Mouse (Mus musculus) CH12.LX (cell line): ENCODE data around the gene Cadm1. TPM values are rescaled to one million over a fixed set of nuclear protein-coding genes. Genes with fewer than 3 reads are reported as not detected.

ENCODE experiments used
- DNase-seq: peaks from one replicate; pipeline ENCODE4 v3.0.0-alpha.2; 2013; ENCODE audit errors: extremely low read depth
- H3K27ac ChIP-seq: 2 replicates; pipeline ENCODE4 v1.5.1; 2012; ENCODE audit warnings: low read depth, mild to moderate bottlenecking, control low read depth, moderate library complexity; ENCODE audit not compliant: insufficient read depth
- H3K27me3 ChIP-seq: replicated peaks from 2 replicates; pipeline ENCODE3; 2012; ENCODE audit warnings: inconsistent platforms
- H3K36me3 ChIP-seq, 2 experiments: replicated peaks in 1 of 2; 2 replicates each; pipeline versions ENCODE3 to v1.6.1; 2012; ENCODE audit warnings: inconsistent platforms in 1 of 2, low read length in 1 of 2, mild to moderate bottlenecking in 1 of 2, mixed read lengths in 1 of 2, moderate library complexity in 1 of 2; ENCODE audit not compliant: control insufficient read depth in 1 of 2, insufficient read depth in 1 of 2
- H3K4me1 ChIP-seq, 2 experiments: 2 replicates each; pipeline ENCODE4 v1.6.1; 2012; ENCODE audit warnings: inconsistent platforms in 1 of 2, moderate library complexity in 1 of 2; ENCODE audit not compliant: insufficient read depth in 2 of 2, control insufficient read depth in 1 of 2
- H3K4me2 ChIP-seq: 2 replicates; pipeline ENCODE4 v1.6.1; 2012; ENCODE audit warnings: low read depth, mild to moderate bottlenecking, control low read depth; ENCODE audit not compliant: poor library complexity, insufficient read depth, severe bottlenecking
- H3K4me3 ChIP-seq, 3 experiments: fragments of 150-350 bp in 1 of 3; sonication (generic) in 1 of 3; replicated peaks in 1 of 3; 2 replicates each; pipeline versions ENCODE3 to v1.5.1; 2011 to 2012; ENCODE audit warnings: low read depth in 2 of 3, low read length in 2 of 3, mild to moderate bottlenecking in 2 of 3, moderate library complexity in 2 of 3, control low read depth in 1 of 3, improper control_type of control experiment in 1 of 3, inconsistent platforms in 1 of 3, mixed read lengths in 1 of 3; ENCODE audit not compliant: poor library complexity in 1 of 3
- H3K79me2 ChIP-seq: replicated peaks from 2 replicates; pipeline ENCODE4 v1.6.1; 2012; ENCODE audit warnings: mild to moderate bottlenecking, moderate library complexity; ENCODE audit not compliant: control insufficient read depth, poor library complexity, insufficient read depth, severe bottlenecking; ENCODE audit errors: extremely low read depth
- H3K9ac ChIP-seq: 2 replicates; pipeline ENCODE4 v1.6.1; 2012; ENCODE audit warnings: low read depth, mild to moderate bottlenecking, control low read depth, moderate library complexity; ENCODE audit not compliant: insufficient read depth
- H3K9me3 ChIP-seq: replicated peaks from 2 replicates; pipeline ENCODE3; 2012; ENCODE audit warnings: low read length, inconsistent platforms, mixed read lengths
- BHLHE40 ChIP-seq: IDR thresholded peaks from 2 replicates; pipeline ENCODE4 v1.6.1; 2011; ENCODE audit warnings: mild to moderate bottlenecking, low read depth, low read length, improper control_type of control experiment
- CHD1 ChIP-seq: IDR thresholded peaks from 2 replicates; pipeline ENCODE4 v1.6.1; 2012; ENCODE audit warnings: low read depth, low read length, improper control_type of control experiment, inconsistent platforms
- CHD2 ChIP-seq: IDR thresholded peaks from 2 replicates; pipeline ENCODE4 v1.6.1; 2011; ENCODE audit warnings: low read length, improper control_type of control experiment
- CTCF ChIP-seq, 2 experiments: IDR thresholded peaks in 1 of 2; conservative IDR thresholded peaks in 1 of 2; 2 replicates each; pipeline ENCODE4 v1.5.1; 2011 to 2012; ENCODE audit warnings: low read depth in 2 of 2, low read length in 2 of 2, improper control_type of control experiment in 1 of 2, inconsistent platforms in 1 of 2, mild to moderate bottlenecking in 1 of 2, moderate library complexity in 1 of 2
- ELF1 ChIP-seq: IDR thresholded peaks from 2 replicates; pipeline ENCODE4 v1.6.1; 2014; ENCODE audit warnings: low read depth, mild to moderate bottlenecking, inconsistent platforms, low read length, improper control_type of control experiment
- EP300 ChIP-seq: IDR thresholded peaks from 2 replicates; pipeline ENCODE4 v1.6.1; 2011; ENCODE audit warnings: low read length, improper control_type of control experiment
- ETS1 ChIP-seq: conservative IDR thresholded peaks from 2 replicates; pipeline ENCODE4 v1.6.1; 2012; ENCODE audit warnings: low read depth, mild to moderate bottlenecking, inconsistent platforms, low read length, improper control_type of control experiment, moderate library complexity
- HCFC1 ChIP-seq: IDR thresholded peaks from 2 replicates; pipeline ENCODE4 v1.6.1; 2012; ENCODE audit warnings: low read depth, mild to moderate bottlenecking, inconsistent platforms, low read length, improper control_type of control experiment
- IRF4 ChIP-seq: IDR thresholded peaks from 2 replicates; pipeline ENCODE4 v1.6.1; 2014; ENCODE audit warnings: low read depth, mild to moderate bottlenecking, inconsistent platforms, low read length, improper control_type of control experiment
- JUN ChIP-seq: IDR thresholded peaks from 2 replicates; pipeline ENCODE4 v1.6.1; 2011; ENCODE audit warnings: low read depth, mild to moderate bottlenecking, low read length, improper control_type of control experiment, moderate library complexity; ENCODE audit not compliant: insufficient read depth
- JUND ChIP-seq: conservative IDR thresholded peaks from 2 replicates; pipeline ENCODE4 v1.6.1; 2011; ENCODE audit warnings: low read depth, low read length, improper control_type of control experiment
- MAFK ChIP-seq: IDR thresholded peaks from 2 replicates; pipeline ENCODE4 v1.6.1; 2011; ENCODE audit warnings: low read length, improper control_type of control experiment; ENCODE audit not compliant: insufficient replicate concordance
- MAX ChIP-seq: IDR thresholded peaks from 2 replicates; pipeline ENCODE4 v1.6.1; 2011; ENCODE audit warnings: low read length, improper control_type of control experiment
- MAZ ChIP-seq: IDR thresholded peaks from 2 replicates; pipeline ENCODE4 v1.6.1; 2012; ENCODE audit warnings: low read depth, mild to moderate bottlenecking, inconsistent platforms, low read length, improper control_type of control experiment, moderate library complexity
- MEF2A ChIP-seq: IDR thresholded peaks from 2 replicates; pipeline ENCODE4 v1.6.1; 2014; ENCODE audit warnings: low read depth, mild to moderate bottlenecking, inconsistent platforms, low read length, improper control_type of control experiment, borderline replicate concordance
- MXI1 ChIP-seq: IDR thresholded peaks from 2 replicates; pipeline ENCODE4 v1.6.1; 2011; ENCODE audit warnings: mild to moderate bottlenecking, low read depth, low read length, improper control_type of control experiment
- NELFE ChIP-seq: IDR thresholded peaks from 2 replicates; pipeline ENCODE4 v1.6.1; 2011; ENCODE audit warnings: low read depth, low read length, improper control_type of control experiment
- NRF1 ChIP-seq: IDR thresholded peaks from 2 replicates; pipeline ENCODE4 v1.6.1; 2014; ENCODE audit warnings: low read depth, mild to moderate bottlenecking, inconsistent platforms, low read length, improper control_type of control experiment, moderate library complexity
- PAX5 ChIP-seq: IDR thresholded peaks from 2 replicates; pipeline ENCODE4 v1.6.1; 2012; ENCODE audit warnings: low read length, inconsistent platforms, mixed read lengths
- POLR2AphosphoS2 ChIP-seq: IDR thresholded peaks from 2 replicates; pipeline ENCODE4 v1.6.1; 2011; ENCODE audit warnings: low read depth, low read length, improper control_type of control experiment
- SIN3A ChIP-seq: IDR thresholded peaks from 2 replicates; pipeline ENCODE4 v1.6.1; 2012; ENCODE audit warnings: low read length, improper control_type of control experiment, inconsistent platforms
- SMC3 ChIP-seq: IDR thresholded peaks from 2 replicates; pipeline ENCODE4 v1.6.1; 2011; ENCODE audit warnings: low read depth, low read length, improper control_type of control experiment
- TCF12 ChIP-seq: IDR thresholded peaks from 2 replicates; pipeline ENCODE4 v1.6.1; 2014; ENCODE audit warnings: low read depth, mild to moderate bottlenecking, inconsistent platforms, low read length, improper control_type of control experiment
- UBTF ChIP-seq: IDR thresholded peaks from 2 replicates; pipeline ENCODE4 v1.6.1; 2012; ENCODE audit warnings: low read depth, mild to moderate bottlenecking, inconsistent platforms, low read length, improper control_type of control experiment, moderate library complexity
- USF1 ChIP-seq: IDR thresholded peaks from 2 replicates; pipeline ENCODE4 v1.6.1; 2014; ENCODE audit warnings: low read depth, mild to moderate bottlenecking, inconsistent platforms, low read length, improper control_type of control experiment
- USF2 ChIP-seq: conservative IDR thresholded peaks from 2 replicates; pipeline ENCODE4 v1.6.1; 2011; ENCODE audit warnings: low read depth, low read length, improper control_type of control experiment
- ZC3H11A ChIP-seq: IDR thresholded peaks from 2 replicates; pipeline ENCODE4 v1.6.1; 2012; ENCODE audit warnings: low read depth, mild to moderate bottlenecking, inconsistent platforms, low read length, improper control_type of control experiment
- ZKSCAN1 ChIP-seq: IDR thresholded peaks from 2 replicates; pipeline ENCODE4 v1.6.1; 2012; ENCODE audit warnings: low read depth, inconsistent platforms, low read length, improper control_type of control experiment, borderline replicate concordance
- ZNF384 ChIP-seq: IDR thresholded peaks from 2 replicates; pipeline ENCODE4 v1.6.1; 2012; ENCODE audit warnings: low read depth, low read length, improper control_type of control experiment, inconsistent platforms
- dilution Hi-C: fragments of 300-500 bp; cut with MboI; formaldehyde crosslinking; loops from 2 replicates; pipeline ENCODE4 v1.14.3; 2020; ENCODE audit warnings: low sequenced_read_pairs; ENCODE audit not compliant: extremely low pct_unique_long_range_greater_than_20kb, extremely low pct_ligation_motif_present
- in situ Hi-C: fragments of 300-500 bp; cut with MboI; formaldehyde crosslinking; loops from 3 replicates; pipeline ENCODE4 v1.14.3; 2019; ENCODE audit warnings: low sequenced_read_pairs, low pct_ligation_motif_present, low pct_unique_long_range_greater_than_20kb, mixed read lengths
- polyA plus RNA-seq: library from polyadenylated mRNA; unstranded; fragments of >175 nt; gene quantifications from 2 replicates; pipeline ENCODE4 v1.2.1, GENCODE M21; 2012; ENCODE audit warnings: low read depth; ENCODE audit not compliant: insufficient read length
- total RNA-seq, 2 experiments: library from RNA; depleted of rRNA; stranded (reverse); fragments of 300-350 nt in 1 of 2; fragments of >200 nt in 1 of 2; gene quantifications; 2 replicates each; pipeline ENCODE4 v1.2.3; 2012 to 2014

Gene Cadm1
- total and polyA plus RNA-seq, 3 experiments = not detected

DNA sequence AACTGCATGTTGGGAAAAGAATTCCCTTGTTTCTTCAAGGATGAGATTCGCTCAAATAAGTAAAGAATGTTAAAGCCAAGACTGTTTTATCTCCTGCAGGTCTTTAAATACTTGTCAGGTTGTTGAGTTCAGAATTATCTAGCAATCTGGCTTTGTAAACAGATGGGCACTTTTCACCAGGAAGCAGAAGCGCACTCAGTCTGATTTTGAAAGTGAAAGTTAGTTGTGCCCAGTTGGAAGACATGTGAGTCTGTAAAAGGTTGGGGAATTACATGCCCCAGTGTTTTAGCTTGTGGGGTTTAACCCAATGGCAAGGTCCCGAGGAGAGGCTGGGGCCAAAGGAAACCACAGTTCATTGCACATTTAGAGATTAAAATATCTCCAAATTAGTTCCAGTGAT is 104.7 kb downstream of the Cadm1 start:
- Histone ChIP-seq H3K4me2 (no peak overlapping the region), H3K36me3 (no peaks in the 10 kb centered on the region), H3K4me3 (no peak overlapping the region), H3K79me2 (no peaks in the 10 kb centered on the region), H3K9me3 (peaks cover 21% of the 10 kb centered on the region), H3K4me1 (peaks cover 0 to 3% of the 10 kb centered on the region in 2 experiments; a peak in 1 of 4 replicates), H3K27ac (no peak overlapping the region), H3K27me3 (no peaks in the 10 kb centered on the region), H3K9ac (no peak overlapping the region)
- dilution Hi-C loops = no loop called here
- DNase-seq = no peak
- in situ Hi-C loops = no loop called here
- TF ChIP-seq EP300 (no peak), MAX (no peak), MAZ (no peak), SMC3 (no peak), CHD1 (no peak), IRF4 (no peak), POLR2AphosphoS2 (no peak), PAX5 (no peak), SIN3A (no peak), MAFK (no peak), MEF2A (no peak), MXI1 (no peak), UBTF (no peak), USF2 (no peak), ZKSCAN1 (no peak), JUND (no peak), TCF12 (no peak), JUN (no peak), ZC3H11A (no peak), NRF1 (no peak)

DNA sequence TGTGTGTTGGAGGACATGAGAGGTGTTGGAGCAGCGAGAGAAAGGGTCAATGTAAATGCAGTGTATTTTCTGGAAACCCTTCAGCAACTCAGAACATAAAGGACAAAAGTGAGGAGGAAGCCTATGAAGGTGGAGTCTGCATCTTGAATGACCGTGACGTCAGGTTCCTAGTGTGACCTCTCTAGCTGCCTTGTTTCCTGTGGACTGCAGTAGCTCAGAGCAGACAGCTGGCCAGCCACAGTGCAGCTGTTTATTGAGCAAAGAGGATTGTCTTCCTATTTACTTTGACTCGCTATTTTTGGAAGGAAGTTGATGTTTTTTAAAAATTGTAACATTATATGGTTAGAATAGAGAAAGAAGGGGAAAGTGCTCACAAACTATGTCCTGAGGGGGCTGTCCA is 112.7 kb downstream of the Cadm1 start:
- peaks cover 0 to 11% of the 10 kb centered on the region in 2 experiments; a peak in 1 of 4 replicates for H3K4me1 ChIP-seq
- in situ Hi-C loops (no loop called here), dilution Hi-C loops (no loop called here)

More for the DNA sequence above, 112.7 kb downstream of the Cadm1 start:
- no peak overlapping the region for H3K9ac ChIP-seq
- no peaks in the 10 kb centered on the region for H3K36me3 ChIP-seq
- no peaks in the 10 kb centered on the region for H3K27me3 ChIP-seq
- no peak for DNase-seq
- TF ChIP-seq BHLHE40 (no peak), ZC3H11A (no peak), ETS1 (no peak), CHD2 (no peak), JUN (no peak), MEF2A (no peak), ELF1 (no peak), CTCF (conservative IDR thresholded peaks at IDR 0.05 in 1 of 2, IDR thresholded peaks at IDR 0.05 in 1 of 2; ENCODE audit: low read depth in 2 of 2, low read length in 2 of 2) (no peak), ZNF384 (no peak), MAZ (no peak), MAX (no peak), HCFC1 (no peak), SIN3A (no peak), USF2 (no peak), PAX5 (no peak), POLR2AphosphoS2 (no peak), NELFE (no peak), USF1 (no peak)
- no peaks in the 10 kb centered on the region for H3K79me2 ChIP-seq
- H3K4me3 ChIP-seq = no peak overlapping the region
- peaks cover 34% of the 10 kb centered on the region for H3K9me3 ChIP-seq
- no peak overlapping the region for H3K27ac ChIP-seq
- no peak overlapping the region for H3K4me2 ChIP-seq
